Mouse (Mus musculus) ES-E14 (cell line): Measurements from ENCODE around the gene Nek2. TPM values are rescaled to one million over a fixed set of nuclear protein-coding genes. Genes with fewer than 3 reads are reported as not detected.

Experiments used
- DNase-seq: peaks from one replicate; pipeline ENCODE4 v3.0.0-alpha.2; 2013; ENCODE audit warnings: low read depth, low spot score
- H3K27ac ChIP-seq: 2 replicates; pipeline ENCODE4 v1.5.1; 2012; ENCODE audit warnings: low read depth, mild to moderate bottlenecking, low read length, moderate library complexity, mixed read lengths; ENCODE audit not compliant: poor library complexity, insufficient read depth, severe bottlenecking
- H3K36me3 ChIP-seq: 2 replicates; pipeline ENCODE4 v1.6.1; 2012; ENCODE audit warnings: mild to moderate bottlenecking, low read length, moderate library complexity, mixed read lengths; ENCODE audit not compliant: control insufficient read depth, poor library complexity, insufficient read depth, severe bottlenecking
- H3K4me1 ChIP-seq, 2 experiments: fragments of 150-350 bp in 1 of 2; sonication (generic) in 1 of 2; 2 replicates each; pipeline ENCODE4 v1.6.1; 2012; ENCODE audit warnings: low read length in 2 of 2, mild to moderate bottlenecking in 1 of 2, mixed read lengths in 1 of 2; ENCODE audit not compliant: control insufficient read depth in 2 of 2, insufficient read depth in 2 of 2, poor library complexity in 1 of 2
- H3K4me3 ChIP-seq, 2 experiments: fragments of 150-350 bp in 1 of 2; sonication (generic) in 1 of 2; 2 replicates each; pipeline ENCODE4 v1.5.1; 2012; ENCODE audit warnings: low read length in 2 of 2, low read depth in 1 of 2, mild to moderate bottlenecking in 1 of 2, mixed read lengths in 1 of 2; ENCODE audit not compliant: insufficient read depth in 1 of 2, poor library complexity in 1 of 2, severe bottlenecking in 1 of 2
- H3K9ac ChIP-seq: 2 replicates; pipeline ENCODE4 v1.6.1; 2012; ENCODE audit warnings: low read depth, mild to moderate bottlenecking, low read length, mixed read lengths; ENCODE audit not compliant: poor library complexity, insufficient read depth, severe bottlenecking
- H3K9me3 ChIP-seq: fragments of 150-350 bp; sonication (generic); 2 replicates; pipeline ENCODE4 v1.6.1; 2012; ENCODE audit warnings: low read depth, mild to moderate bottlenecking, low read length; ENCODE audit not compliant: control insufficient read depth, insufficient read depth
- CHD2 ChIP-seq: IDR thresholded peaks from 2 replicates; pipeline ENCODE4 v1.6.1; 2014; ENCODE audit warnings: mild to moderate bottlenecking, low read depth, low read length, inconsistent platforms
- HCFC1 ChIP-seq: IDR thresholded peaks from 2 replicates; pipeline ENCODE4 v1.6.1; 2012; ENCODE audit warnings: low read length, inconsistent platforms, borderline replicate concordance; ENCODE audit not compliant: insufficient read depth
- MAFK ChIP-seq: IDR thresholded peaks from 2 replicates; pipeline ENCODE4 v1.6.1; 2014; ENCODE audit warnings: mild to moderate bottlenecking, low read depth, low read length, inconsistent platforms; ENCODE audit not compliant: insufficient read depth
- ZC3H11A ChIP-seq: IDR thresholded peaks from 2 replicates; pipeline ENCODE4 v1.6.1; 2012; ENCODE audit warnings: low read depth, mild to moderate bottlenecking, inconsistent platforms, low read length, borderline replicate concordance
- ZNF384 ChIP-seq: IDR thresholded peaks from 2 replicates; pipeline ENCODE4 v1.6.1; 2012; ENCODE audit warnings: low read depth, low read length, inconsistent platforms
- in situ Hi-C, 2 experiments: fragments of 600-800 bp; cut with MboI; formaldehyde crosslinking; loops; one replicate each; pipeline ENCODE4 v1.15.1; 2025; ENCODE audit warnings: low sequenced_read_pairs in 2 of 2, inconsistent platforms in 1 of 2; ENCODE audit not compliant: unreplicated experiment in 2 of 2
- total RNA-seq: library from RNA; depleted of rRNA; stranded (reverse); fragments of 300-350 nt; gene quantifications from 2 replicates; pipeline ENCODE4 v1.2.3, GENCODE M21; 2012

The Nek2 gene
- total RNA-seq, 1 experiment, result 50.5 TPM

DNA sequence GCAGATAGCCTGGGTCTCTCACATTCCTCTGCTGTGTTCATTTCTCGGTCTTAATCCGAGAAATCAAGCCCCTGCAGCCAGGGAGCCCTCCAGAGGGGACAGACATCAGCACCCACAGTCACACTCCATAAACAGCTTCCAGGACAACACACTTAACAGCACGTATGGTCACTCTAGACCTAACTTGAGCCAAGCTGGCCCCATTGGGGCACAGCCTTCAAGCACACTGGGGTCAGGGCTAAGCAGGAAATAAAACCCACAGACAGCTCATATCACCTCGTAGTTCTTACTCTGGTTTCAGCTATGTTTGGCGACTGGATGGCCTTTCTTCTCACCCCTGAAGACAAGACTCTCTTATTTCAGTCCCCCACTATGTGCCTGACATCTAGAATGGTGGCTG, 16.5 kb upstream of the Nek2 start:
- H3K4me3 ChIP-seq, result no peak overlapping the region
- in situ Hi-C loops, result loop anchor here (25.0 kb wide), 3 partner anchors 217 to 467 kb away; partner anchors contain the start of genes Dtl (in 1 of the 2), Ints7 (in 1 of the 2) and Tmem206 (in 1 of the 2)
- no peaks in the 10 kb centered on the region for H3K36me3 ChIP-seq
- H3K4me1 ChIP-seq, result peaks cover 0 to 5% of the 10 kb centered on the region in 2 experiments; a peak in 1 of 4 replicates
- H3K9me3 ChIP-seq, result no peaks in the 10 kb centered on the region
- DNase-seq, result no peak
- TF ChIP-seq ZC3H11A (no peak), CHD2 (no peak), ZNF384 (no peak), HCFC1 (no peak), MAFK (no peak)
- no peak overlapping the region for H3K27ac ChIP-seq
- no peak overlapping the region for H3K9ac ChIP-seq

DNA sequence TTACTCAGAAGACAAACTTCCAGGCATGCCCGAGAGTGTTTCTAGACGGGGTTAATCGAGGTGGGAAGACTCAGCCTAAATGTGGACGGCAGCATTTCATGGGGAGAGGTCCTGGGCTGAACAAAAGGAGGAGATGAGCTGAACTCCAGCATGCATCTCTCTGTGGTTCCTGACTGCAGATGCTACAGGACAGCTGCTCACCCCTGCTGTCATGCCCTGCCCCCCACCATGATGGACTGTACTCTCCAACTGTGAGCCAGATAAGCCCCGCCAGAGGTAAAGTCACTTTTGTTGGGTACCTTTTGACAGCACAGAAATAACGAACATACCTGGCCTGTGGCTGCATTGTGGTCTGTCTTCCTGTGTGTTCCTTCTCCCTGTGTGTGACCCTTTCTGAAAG, 15.5 kb upstream of the Nek2 start:
- DNase-seq, result no peak
- Histone ChIP-seq H3K36me3 (no peaks in the 10 kb centered on the region), H3K4me1 (peaks cover 0 to 5% of the 10 kb centered on the region in 2 experiments; a peak in 1 of 4 replicates), H3K9ac (no peak overlapping the region), H3K4me3 (no peak overlapping the region), H3K27ac (no peak overlapping the region), H3K9me3 (no peaks in the 10 kb centered on the region)
- in situ Hi-C loops, result loop anchor here (25.0 kb wide), 3 partner anchors 218 to 468 kb away; partner anchors contain the start of genes Dtl (in 1 of the 2), Ints7 (in 1 of the 2) and Tmem206 (in 1 of the 2)
- TF ChIP-seq MAFK (no peak), HCFC1 (no peak), ZC3H11A (no peak), CHD2 (no peak), ZNF384 (no peak)

DNA sequence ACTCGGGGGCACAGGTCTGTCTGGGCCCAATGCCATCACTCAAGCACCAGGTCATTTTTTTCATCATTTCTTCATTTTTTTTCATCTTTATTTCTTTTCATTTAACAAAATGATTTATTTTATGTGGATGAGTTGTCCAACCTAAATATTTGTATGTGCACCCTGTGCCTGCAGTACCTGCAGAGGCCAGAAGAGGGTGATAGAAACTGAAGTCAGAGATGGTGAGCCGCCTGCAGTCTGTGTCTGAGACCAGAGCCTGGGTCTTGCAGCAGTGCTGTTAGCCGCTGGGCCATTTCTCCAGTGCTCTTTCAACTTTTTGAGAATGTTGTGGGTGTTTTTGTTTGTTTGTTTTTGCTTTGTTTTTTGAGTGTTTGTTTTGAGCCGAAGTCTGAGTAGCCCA, 14.5 kb upstream of the Nek2 start:
- Histone ChIP-seq H3K27ac (no peak overlapping the region), H3K4me1 (peaks cover 0 to 5% of the 10 kb centered on the region in 2 experiments; a peak in 1 of 4 replicates), H3K4me3 (no peak overlapping the region), H3K36me3 (no peaks in the 10 kb centered on the region), H3K9me3 (no peaks in the 10 kb centered on the region), H3K9ac (no peak overlapping the region)
- in situ Hi-C loops, result loop anchor here (25.0 kb wide), 3 partner anchors 219 to 469 kb away; partner anchors contain the start of genes Dtl (in 1 of the 2), Ints7 (in 1 of the 2) and Tmem206 (in 1 of the 2)
- DNase-seq, result peak; percentile 38
- TF ChIP-seq ZC3H11A (no peak), ZNF384 (no peak), CHD2 (no peak), MAFK (no peak), HCFC1 (no peak)

DNA sequence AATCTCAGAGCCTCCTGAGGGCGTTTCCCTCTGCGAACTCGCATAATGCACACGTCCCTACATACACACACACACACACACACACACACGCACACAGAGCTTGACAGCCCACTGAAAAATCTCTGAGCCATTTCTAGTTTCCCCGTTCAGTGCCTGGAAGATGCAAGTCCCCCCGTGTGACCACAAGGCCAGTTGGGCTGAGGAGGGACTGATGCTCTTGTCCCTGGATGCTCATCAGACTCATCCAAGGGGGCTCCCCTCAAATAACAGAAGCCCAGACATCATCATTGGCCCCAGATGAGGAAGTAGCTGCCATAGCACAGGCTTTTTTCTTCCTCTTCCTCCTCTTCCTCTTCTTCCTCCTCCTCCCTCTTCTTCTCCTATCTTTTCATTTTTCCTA, 13.3 kb upstream of the Nek2 start:
- Histone ChIP-seq H3K9ac (no peak overlapping the region), H3K27ac (no peak overlapping the region), H3K9me3 (no peaks in the 10 kb centered on the region), H3K4me3 (no peak overlapping the region), H3K4me1 (no peaks in the 10 kb centered on the region), H3K36me3 (no peaks in the 10 kb centered on the region)
- in situ Hi-C loops, result loop anchor here (25.0 kb wide), 3 partner anchors 221 to 471 kb away; partner anchors contain the start of genes Dtl (in 1 of the 2), Ints7 (in 1 of the 2) and Tmem206 (in 1 of the 2)
- no peak for DNase-seq
- TF ChIP-seq ZNF384, result no peak
- no peak for TF ChIP-seq MAFK
- no peak for TF ChIP-seq HCFC1
- TF ChIP-seq ZC3H11A, result no peak
- no peak for TF ChIP-seq CHD2
